Mouse (Mus musculus): ENCODE measurements around the gene Mtch1. TPM values are rescaled to one million over a fixed set of nuclear protein-coding genes. Genes with fewer than 3 reads are reported as not detected.
A peak's percentile ranks its signal among the peaks of the same experiment; 100 is the strongest.

The Mtch1 gene
- polyA plus RNA-seq, 1 experiment from 2014 or later, result 266 TPM

DNA sequence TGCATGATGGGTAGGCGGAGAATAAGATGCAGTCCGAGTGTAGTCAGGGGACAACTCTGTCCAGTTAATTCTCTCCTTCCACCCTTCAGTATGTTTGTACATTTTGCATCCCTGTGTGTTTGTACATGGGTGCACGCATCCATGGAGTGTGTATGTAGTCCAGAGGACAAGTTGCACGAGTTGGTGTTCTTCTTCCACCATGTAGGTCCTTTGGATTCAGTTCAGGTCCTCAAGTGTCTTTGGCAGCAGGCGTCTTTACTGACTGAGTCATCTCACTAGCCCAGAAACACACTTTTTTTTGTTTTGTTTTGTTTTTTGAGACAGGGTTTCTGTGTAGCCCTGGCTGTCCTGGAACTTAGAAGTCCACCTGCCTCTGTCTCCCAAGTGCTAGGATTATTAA lies 4.5 kb downstream of the Mtch1 start:
- H3K9me3 ChIP-seq (replicated peaks; ENCODE audit: control insufficient read depth, low read length), result no peaks in the 10 kb centered on the region
- WGBS (ENCODE audit: insufficient replicate concordance), result 87% methylated on average over 5 of the region's 5 CpGs
- peaks cover 17% of the 10 kb centered on the region for H3K36me3 ChIP-seq (ENCODE audit: control insufficient read depth, insufficient read depth, low read length)
- no peak overlapping the region for H3K9ac ChIP-seq (ENCODE audit: low read depth, low read length)
- H3K27ac ChIP-seq (ENCODE audit: low read depth, low read length), result 0 out of 2 replicates have a peak overlapping the region, but pooled peaks have one; percentile 94
- H3K4me1 ChIP-seq (ENCODE audit: control insufficient read depth, insufficient read depth, low read length), result peaks cover 41% of the 10 kb centered on the region
- no peak overlapping the region for H3K4me3 ChIP-seq (ENCODE audit: low read depth, low read length)
- no peaks in the 10 kb centered on the region for H3K27me3 ChIP-seq (ENCODE audit: control insufficient read depth, insufficient read depth, low read length)
- ATAC-seq (replicated peaks; ENCODE audit: insufficient number of reproducible peaks, low FRiP score, low TSS enrichment), result no peak
- H3K4me2 ChIP-seq, result no peak overlapping the region

DNA sequence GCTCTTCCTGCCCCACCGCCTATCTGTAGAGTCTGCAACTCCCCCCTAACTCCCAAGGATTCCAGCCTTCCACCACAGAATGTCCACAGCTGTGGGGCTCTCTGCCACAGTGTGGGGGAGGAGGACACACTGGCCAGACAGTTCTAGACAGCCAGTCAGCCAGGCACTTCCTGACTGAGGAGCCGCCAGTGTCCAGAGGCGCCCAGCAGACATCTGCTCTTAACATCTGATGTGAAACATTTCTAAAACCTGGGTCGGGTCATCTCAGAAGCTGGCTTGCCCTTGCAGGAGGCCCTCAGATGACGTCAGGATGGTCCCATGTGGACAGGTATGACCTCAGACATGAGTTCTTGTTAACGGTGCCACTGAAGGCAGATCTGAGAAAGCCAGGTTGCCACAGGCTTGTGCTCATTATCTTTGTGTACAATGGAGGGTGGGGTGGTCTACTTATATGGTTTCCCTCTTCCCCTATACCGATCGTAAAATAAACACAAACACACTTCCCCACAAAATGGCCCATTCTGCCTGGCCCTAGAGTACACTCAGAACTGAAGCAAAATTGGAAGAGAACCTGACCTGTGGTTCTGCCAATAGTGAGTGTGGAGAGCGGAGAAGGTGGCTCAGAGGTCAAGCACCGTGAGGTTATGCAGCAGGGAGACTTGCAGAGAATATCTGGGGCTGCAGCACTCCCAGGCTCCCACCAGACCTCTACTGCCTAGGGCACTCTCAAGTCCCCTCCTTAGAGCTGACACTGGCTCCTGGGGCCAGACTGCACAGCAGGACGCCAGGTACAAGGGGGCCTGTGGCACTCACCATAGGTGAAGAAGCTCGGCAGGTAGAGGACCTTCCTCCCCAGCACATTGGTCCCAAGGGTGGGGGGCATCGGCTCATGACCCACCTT lies 5.5 kb downstream of the Mtch1 start:
- 21% methylated on average over 13 of the region's 13 CpGs for WGBS (ENCODE audit: insufficient replicate concordance)
- peak overlapping the region; percentile 94 for H3K27ac ChIP-seq (ENCODE audit: low read depth, low read length)

DNA sequence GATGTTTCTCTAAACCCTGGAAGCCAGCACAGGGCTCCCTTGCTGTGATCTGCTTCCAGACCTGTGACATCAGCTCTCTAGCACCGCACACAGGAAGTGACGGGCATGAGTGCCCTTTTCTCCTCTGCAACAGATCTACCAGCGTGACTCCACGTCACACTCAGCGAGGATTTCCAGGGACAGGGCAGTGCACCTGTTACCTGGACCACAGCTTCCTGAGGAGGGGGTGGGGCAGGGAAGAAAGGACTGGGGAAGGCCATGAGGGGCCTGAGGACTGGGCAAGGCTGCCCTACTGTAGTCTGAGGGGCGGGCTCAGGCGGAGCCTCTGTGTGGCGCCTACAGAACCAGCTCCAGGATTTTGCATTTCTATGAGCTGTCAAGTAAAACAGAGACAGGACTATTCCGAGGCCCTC lies 6.1 kb downstream of the Mtch1 start:
- H3K27me3 ChIP-seq (ENCODE audit: control insufficient read depth, insufficient read depth, low read length), result no peaks in the 10 kb centered on the region
- H3K27ac ChIP-seq (ENCODE audit: low read depth, low read length), result peak overlapping the region; percentile 94
- peaks cover 24% of the 10 kb centered on the region for H3K36me3 ChIP-seq (ENCODE audit: control insufficient read depth, insufficient read depth, low read length)
- no peaks in the 10 kb centered on the region for H3K9me3 ChIP-seq (replicated peaks; ENCODE audit: control insufficient read depth, low read length)
- WGBS (ENCODE audit: insufficient replicate concordance), result 15% methylated on average over 9 of the region's 9 CpGs
- peak overlapping the region; percentile 49 for H3K4me2 ChIP-seq
- ATAC-seq (replicated peaks; ENCODE audit: insufficient number of reproducible peaks, low FRiP score, low TSS enrichment), result peak; percentile 43; the same call in 1 of the 2 replicates
- H3K9ac ChIP-seq (ENCODE audit: low read depth, low read length), result peak overlapping the region; percentile 68
- H3K4me3 ChIP-seq (ENCODE audit: low read depth, low read length), result 0 out of 2 replicates have a peak overlapping the region, but pooled peaks have one; percentile 8
- peaks cover 38% of the 10 kb centered on the region for H3K4me1 ChIP-seq (ENCODE audit: control insufficient read depth, insufficient read depth, low read length)

More for the DNA sequence above, 5.5 kb downstream of the Mtch1 start:
- Histone ChIP-seq H3K4me1 (ENCODE audit: control insufficient read depth, insufficient read depth, low read length) (peaks cover 38% of the 10 kb centered on the region), H3K4me3 (ENCODE audit: low read depth, low read length) (0 out of 2 replicates have a peak overlapping the region, but pooled peaks have one; percentile 8), H3K27me3 (ENCODE audit: control insufficient read depth, insufficient read depth, low read length) (no peaks in the 10 kb centered on the region), H3K4me2 (peak overlapping the region; percentile 49), H3K9me3 (replicated peaks; ENCODE audit: control insufficient read depth, low read length) (no peaks in the 10 kb centered on the region), H3K36me3 (ENCODE audit: control insufficient read depth, insufficient read depth, low read length) (peaks cover 23% of the 10 kb centered on the region), H3K9ac (ENCODE audit: low read depth, low read length) (peak overlapping the region; percentile 68)
- ATAC-seq (replicated peaks; ENCODE audit: insufficient number of reproducible peaks, low FRiP score, low TSS enrichment), result peak; percentile 74; the same call in 1 of the 2 replicates

DNA sequence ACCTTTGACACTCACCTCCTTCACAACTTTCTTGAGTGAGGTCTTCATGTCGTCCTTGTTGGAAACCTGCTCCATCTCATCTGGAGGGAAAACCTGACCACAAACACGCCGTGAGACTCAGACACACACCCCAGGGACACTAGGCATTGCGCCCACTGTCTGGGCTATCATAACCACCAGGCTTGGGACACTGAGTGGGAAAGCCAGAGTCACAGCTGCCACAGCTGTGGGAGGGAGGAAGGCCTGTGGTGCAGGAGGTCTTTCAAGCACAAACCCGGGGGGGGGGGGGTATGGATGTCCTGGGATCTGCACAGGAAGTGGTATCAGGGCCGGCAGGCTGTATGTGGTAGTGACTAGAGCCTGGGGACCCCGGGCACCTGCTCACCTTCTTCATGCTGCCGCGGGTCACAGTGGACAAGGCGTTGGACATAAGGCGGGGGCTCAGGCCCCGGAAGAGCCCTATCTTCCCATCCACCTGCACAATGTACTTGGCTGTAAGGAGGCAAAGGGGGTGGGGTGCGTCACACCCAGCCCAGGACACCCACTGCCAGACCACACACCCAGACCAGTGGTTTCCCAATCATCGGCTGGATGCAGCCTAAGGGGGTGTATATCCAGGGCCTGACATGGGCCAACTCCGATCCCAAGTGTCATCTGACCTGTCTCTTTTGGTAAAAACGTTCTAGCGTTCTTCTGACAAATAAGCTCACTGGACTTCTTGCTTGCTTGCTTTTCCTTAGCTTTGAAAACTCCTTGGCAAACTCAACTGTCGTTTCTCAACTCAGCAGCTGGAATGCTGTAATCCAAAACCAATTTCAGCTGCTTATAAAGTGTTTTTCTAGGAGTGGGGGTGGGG lies 7.1 kb downstream of the Mtch1 start:
- Histone ChIP-seq H3K27ac (ENCODE audit: low read depth, low read length) (peak overlapping the region; percentile 94), H3K9ac (ENCODE audit: low read depth, low read length) (peak overlapping the region; percentile 68; the same call in 1 of the 2 replicates), H3K4me1 (ENCODE audit: control insufficient read depth, insufficient read depth, low read length) (peaks cover 29% of the 10 kb centered on the region), H3K9me3 (replicated peaks; ENCODE audit: control insufficient read depth, low read length) (no peaks in the 10 kb centered on the region), H3K27me3 (ENCODE audit: control insufficient read depth, insufficient read depth, low read length) (no peaks in the 10 kb centered on the region), H3K4me3 (ENCODE audit: low read depth, low read length) (no peak overlapping the region), H3K4me2 (peak overlapping the region; percentile 19; the same call in 1 of the 2 replicates), H3K36me3 (ENCODE audit: control insufficient read depth, insufficient read depth, low read length) (peaks cover 32% of the 10 kb centered on the region)
- ATAC-seq (replicated peaks; ENCODE audit: insufficient number of reproducible peaks, low FRiP score, low TSS enrichment), result no peak
- WGBS (ENCODE audit: insufficient replicate concordance), result 78% methylated on average over 18 of the region's 18 CpGs

DNA sequence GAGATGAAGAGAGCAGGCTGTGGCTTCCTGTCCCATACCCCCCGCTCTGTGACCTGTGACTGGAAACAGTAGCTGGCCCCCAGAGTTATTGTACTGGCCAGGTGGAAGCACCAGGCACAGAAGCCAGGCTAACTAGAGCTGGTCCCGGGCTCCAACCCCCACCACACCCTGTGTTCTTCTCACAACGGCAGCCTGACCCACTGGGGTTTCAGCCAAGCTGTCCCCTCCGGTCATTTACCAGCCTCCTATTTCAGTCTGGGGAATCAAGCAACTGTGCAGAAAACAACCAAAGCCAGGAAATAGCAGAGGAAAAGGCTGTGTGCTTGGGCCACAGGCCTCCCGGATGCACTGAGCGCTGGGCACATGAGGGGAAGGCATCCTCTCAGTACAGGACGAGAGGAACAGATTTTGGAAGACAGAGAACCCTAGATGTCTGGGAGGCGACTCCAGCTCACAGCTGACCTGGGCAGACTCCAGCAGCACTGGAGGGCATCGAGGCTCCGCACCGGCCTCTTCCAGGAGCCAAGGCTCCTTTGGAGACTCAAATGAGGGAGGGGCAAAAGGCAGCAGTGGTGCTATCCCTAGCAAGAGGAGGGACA lies 8.5 kb downstream of the Mtch1 start:
- H3K9ac ChIP-seq (ENCODE audit: low read depth, low read length), result no peak overlapping the region
- peaks cover 36% of the 10 kb centered on the region for H3K36me3 ChIP-seq (ENCODE audit: control insufficient read depth, insufficient read depth, low read length)

DNA sequence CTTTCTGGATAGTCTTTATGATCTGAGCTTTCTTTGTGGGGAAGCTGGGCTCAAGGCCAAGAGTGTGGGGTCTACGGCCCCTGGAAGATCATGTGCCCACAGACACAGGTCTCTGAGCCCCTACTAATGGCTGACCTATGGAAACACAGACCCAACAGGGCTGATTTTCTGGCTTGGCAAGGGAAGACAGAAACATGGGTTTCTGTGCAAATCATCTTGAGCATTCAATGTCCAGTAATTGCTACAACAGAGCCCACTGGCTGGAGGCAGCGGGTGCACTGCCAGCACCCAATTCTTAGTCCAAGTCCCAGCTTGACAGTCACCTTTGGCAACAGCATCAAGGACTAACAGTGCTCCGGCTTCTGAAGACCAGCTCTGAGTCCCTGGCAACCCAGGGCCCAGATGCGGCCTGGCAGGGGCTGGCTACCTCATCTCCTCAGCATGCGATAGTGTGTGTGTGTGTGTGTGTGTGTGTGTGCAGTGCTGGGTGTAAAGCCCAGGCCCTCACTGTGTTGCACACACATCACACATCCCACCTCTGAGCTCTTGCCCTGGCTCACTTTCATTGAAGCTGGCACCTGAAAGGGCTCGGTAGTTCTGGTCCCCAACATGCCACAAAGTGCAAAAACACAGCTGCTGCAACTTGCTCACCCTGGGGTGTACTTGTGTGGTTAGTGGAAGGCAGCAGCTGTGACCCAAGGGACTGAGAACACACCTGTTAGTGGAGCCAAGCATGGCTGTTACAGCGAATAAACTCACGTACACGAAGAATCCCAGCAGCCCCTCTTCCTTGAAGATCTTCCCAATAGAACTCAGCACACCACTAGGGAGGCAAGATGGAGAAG lies 9.5 kb downstream of the Mtch1 start:
- H3K36me3 ChIP-seq (ENCODE audit: control insufficient read depth, insufficient read depth, low read length), result peaks cover 45% of the 10 kb centered on the region

More for the DNA sequence above, 8.5 kb downstream of the Mtch1 start:
- H3K4me1 ChIP-seq (ENCODE audit: control insufficient read depth, insufficient read depth, low read length), result peaks cover 27% of the 10 kb centered on the region
- 83% methylated on average over 11 of the region's 11 CpGs for WGBS (ENCODE audit: insufficient replicate concordance)
- H3K9me3 ChIP-seq (replicated peaks; ENCODE audit: control insufficient read depth, low read length), result no peaks in the 10 kb centered on the region
- no peak overlapping the region for H3K4me2 ChIP-seq
- no peaks in the 10 kb centered on the region for H3K27me3 ChIP-seq (ENCODE audit: control insufficient read depth, insufficient read depth, low read length)
- H3K27ac ChIP-seq (ENCODE audit: low read depth, low read length), result no peak overlapping the region
- no peak overlapping the region for H3K4me3 ChIP-seq (ENCODE audit: low read depth, low read length)
- no peak for ATAC-seq (replicated peaks; ENCODE audit: insufficient number of reproducible peaks, low FRiP score, low TSS enrichment)

DNA sequence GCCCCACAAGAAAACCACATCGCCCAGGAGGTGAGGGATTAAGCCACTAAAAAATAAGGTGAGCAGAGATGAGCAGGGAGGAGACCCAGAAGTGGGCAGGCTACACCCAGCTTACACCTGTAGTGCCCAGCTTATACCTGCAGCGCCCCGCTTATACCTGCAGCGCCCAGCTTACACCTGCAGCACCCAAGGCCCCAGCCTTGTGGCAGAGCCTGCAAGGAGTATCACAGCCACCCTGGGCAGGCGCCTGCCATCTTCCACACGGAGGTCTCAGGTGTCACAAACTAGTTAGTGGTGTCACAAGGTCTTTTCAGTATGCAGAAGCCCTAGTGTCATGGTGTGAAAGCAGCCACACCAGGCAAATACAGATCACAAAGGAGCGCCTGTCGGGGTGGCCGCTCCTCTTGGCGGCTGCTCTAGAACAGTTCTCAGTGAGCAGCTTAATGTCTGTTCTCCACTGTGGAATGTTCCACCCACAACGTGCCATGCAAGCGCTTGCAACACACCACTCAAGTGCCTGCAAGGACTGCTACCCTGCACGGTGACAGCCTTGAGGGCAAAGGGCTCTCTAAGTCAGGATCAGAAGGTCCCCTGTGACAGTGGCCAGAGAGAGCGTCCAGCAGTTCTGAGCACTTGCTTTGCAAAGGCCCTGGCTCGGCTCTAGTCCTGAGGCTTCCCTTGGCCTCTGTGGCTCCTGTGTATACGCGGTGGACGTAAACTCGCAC lies 11.3 kb downstream of the Mtch1 start:
- Histone ChIP-seq H3K4me3 (ENCODE audit: low read depth, low read length) (no peak overlapping the region), H3K4me1 (ENCODE audit: control insufficient read depth, insufficient read depth, low read length) (peaks cover 17% of the 10 kb centered on the region), H3K27me3 (ENCODE audit: control insufficient read depth, insufficient read depth, low read length) (no peaks in the 10 kb centered on the region), H3K4me2 (no peak overlapping the region), H3K27ac (ENCODE audit: low read depth, low read length) (no peak overlapping the region), H3K9ac (ENCODE audit: low read depth, low read length) (no peak overlapping the region), H3K36me3 (ENCODE audit: control insufficient read depth, insufficient read depth, low read length) (peaks cover 56% of the 10 kb centered on the region), H3K9me3 (replicated peaks; ENCODE audit: control insufficient read depth, low read length) (no peaks in the 10 kb centered on the region)
- no peak for ATAC-seq (replicated peaks; ENCODE audit: insufficient number of reproducible peaks, low FRiP score, low TSS enrichment)
- whole genome bisulfite sequencing (ENCODE audit: insufficient replicate concordance), result 90% methylated on average over 19 of the region's 19 CpGs

More for the DNA sequence above, 9.5 kb downstream of the Mtch1 start:
- Histone ChIP-seq H3K27ac (ENCODE audit: low read depth, low read length) (no peak overlapping the region; the same call in 1 of the 2 replicates), H3K27me3 (ENCODE audit: control insufficient read depth, insufficient read depth, low read length) (no peaks in the 10 kb centered on the region), H3K9ac (ENCODE audit: low read depth, low read length) (no peak overlapping the region), H3K9me3 (replicated peaks; ENCODE audit: control insufficient read depth, low read length) (no peaks in the 10 kb centered on the region), H3K4me3 (ENCODE audit: low read depth, low read length) (no peak overlapping the region), H3K4me2 (no peak overlapping the region), H3K4me1 (ENCODE audit: control insufficient read depth, insufficient read depth, low read length) (peaks cover 27% of the 10 kb centered on the region)
- WGBS (ENCODE audit: insufficient replicate concordance), result 95% methylated on average over 9 of the region's 9 CpGs
- ATAC-seq (replicated peaks; ENCODE audit: insufficient number of reproducible peaks, low FRiP score, low TSS enrichment), result no peak
